Mouse (Mus musculus) erythroblast, embryonic 14.5 days (primary cell): Measurements from ENCODE around the gene Tbc1d17.

Experiments
- GATA1 ChIP-seq: IDR thresholded peaks from 2 replicates; pipeline ENCODE4 v1.6.1; 2012; ENCODE audit warnings: low read length, inconsistent platforms, mixed read lengths
- TAL1 ChIP-seq: IDR thresholded peaks from 3 replicates; pipeline ENCODE4 v1.6.1; 2012; ENCODE audit warnings: low read length, inconsistent platforms, mixed read lengths

GRCm38 (mm10) chr7:44890180-44890579 is 41.3 kb upstream of the Tbc1d17 start:
- TF ChIP-seq GATA1 (no peak), TAL1 (no peak)
